Mouse (Mus musculus) mouse trophoblast stem cell (cell line): ENCODE results near the gene Rassf3.

Experiments used
- in situ Hi-C, 2 experiments: fragments of 300-500 bp; cut with MseI, MboI; formaldehyde crosslinking; loops; 2 replicates in 1 of 2; 3 replicates in 1 of 2; pipeline ENCODE4 v1.15.1; 2025

The Rassf3 gene

DNA sequence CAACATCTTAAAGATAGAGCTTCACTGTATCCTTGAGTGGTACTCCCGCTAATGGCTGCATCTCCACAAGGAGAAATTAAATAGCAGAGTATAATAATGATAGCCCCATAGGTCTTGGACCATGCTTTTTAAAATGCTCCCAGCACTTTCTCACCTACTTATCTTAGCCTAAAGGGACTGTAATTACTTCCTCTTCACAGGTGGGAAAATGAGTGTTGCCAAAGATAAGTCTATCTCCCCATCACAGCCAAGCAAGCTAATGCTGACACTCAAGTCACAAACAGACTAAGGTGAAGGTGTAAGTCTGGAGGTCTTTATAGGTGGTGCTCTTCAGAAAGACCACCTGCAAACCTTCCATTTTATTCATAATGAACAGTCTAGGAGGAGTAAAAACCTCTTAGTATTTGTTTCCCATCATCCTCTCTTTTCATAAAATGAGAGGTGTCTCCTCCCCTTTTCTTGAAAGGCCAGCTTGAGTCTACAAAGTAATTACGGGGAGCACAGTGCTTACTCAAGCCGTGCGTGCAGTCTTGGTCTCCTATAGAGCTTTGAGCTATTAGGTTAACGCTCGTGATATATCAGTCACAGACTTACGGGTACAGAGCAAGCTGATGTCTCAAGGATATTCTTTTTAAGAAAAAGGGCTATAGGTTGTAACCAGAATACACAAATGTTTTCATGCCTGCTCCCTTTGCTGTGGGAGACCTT is 16.6 kb upstream of the Rassf3 start:
- in situ Hi-C loops, result no loop called here

DNA sequence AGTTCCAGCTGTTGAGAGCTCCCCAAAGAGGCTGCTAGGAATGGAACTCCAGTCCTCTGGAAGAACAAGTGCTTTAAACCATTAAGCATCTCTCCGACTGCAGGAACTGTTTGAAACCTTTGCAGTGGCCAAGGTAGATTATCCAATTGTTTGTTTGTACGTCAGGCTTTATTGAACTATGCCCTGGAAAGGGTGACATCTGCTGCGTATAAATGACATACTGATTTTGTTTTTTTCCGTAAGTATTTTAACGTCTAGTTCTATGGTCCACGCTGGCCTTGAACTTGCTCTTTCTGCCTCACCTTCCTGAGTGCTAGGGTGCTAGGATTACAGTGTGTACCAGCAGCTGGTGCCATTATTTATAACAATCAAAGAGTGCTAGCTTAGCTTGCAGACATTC is 13.8 kb upstream of the Rassf3 start:
- in situ Hi-C loops, result no loop called here

DNA sequence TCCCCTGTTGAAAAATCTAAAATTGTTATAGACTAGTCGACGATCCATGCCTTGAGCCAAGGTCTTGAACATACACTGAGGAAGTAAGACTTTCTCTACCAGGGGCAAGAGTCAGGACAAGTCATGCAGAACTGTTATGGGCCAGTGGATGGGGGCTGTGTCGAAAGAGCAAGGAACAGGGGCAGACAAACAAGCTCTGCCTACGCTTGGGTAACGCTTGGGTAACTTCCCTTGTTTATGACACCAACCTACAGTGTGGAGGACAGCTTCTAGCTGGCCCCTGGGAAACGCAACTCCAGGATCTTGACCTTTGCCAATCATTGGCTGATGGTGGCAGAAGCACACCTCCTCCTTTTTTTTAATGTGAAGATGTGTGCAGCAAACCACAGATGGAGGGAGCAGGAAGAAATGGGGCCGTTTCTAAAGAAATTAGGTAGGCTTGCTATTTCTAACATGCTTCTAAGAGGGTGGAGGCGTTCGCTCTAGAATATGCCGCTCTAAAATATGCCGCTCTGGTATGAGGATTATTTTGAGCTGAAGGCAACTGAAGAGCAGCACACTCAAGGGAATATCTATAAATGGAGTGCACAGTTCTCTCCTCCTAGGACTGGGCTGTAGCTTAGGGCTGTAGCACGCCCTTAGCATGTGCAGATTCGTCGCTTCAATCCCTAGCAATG is 12.6 kb upstream of the Rassf3 start:
- in situ Hi-C loops, result no loop called here

DNA sequence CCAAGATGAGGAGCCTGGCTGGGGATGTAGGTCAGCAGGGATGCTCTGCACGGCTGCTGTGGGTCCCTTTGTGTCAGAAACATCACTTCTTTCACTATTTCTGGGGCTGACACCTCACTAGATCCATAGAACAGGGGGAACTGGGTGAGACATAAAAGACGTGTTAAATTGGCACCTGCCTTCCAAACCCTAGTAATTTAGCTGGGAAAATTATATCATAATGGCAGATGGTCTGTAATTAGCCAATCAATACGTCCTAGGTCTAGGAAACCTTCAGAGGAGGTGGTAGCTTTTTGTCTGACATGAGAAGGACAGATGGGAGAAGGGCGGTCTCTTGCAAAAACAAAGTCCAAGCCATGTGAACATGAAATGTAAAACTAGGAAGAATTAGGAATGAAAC is 11.6 kb upstream of the Rassf3 start:
- in situ Hi-C loops, result no loop called here

DNA sequence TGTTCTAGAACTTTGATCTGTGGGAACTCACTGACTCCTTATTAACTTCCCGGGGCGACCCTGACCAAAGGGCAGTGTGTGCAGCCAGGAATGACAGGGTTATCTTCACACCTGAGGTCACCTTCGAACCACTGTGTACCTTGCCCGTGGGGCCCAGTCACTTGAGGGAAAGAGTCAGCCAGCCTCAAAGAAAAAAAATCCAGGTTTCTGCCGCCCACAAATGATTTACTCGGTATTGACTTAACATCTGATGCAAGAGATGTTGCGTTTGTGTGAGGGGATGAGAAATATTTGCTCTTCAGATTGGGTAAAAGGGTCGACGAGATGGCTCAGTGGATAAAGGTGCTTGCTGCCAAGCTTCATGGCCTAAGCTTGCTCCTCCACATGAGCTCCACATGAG is 10.2 kb upstream of the Rassf3 start:
- in situ Hi-C loops, result no loop called here

DNA sequence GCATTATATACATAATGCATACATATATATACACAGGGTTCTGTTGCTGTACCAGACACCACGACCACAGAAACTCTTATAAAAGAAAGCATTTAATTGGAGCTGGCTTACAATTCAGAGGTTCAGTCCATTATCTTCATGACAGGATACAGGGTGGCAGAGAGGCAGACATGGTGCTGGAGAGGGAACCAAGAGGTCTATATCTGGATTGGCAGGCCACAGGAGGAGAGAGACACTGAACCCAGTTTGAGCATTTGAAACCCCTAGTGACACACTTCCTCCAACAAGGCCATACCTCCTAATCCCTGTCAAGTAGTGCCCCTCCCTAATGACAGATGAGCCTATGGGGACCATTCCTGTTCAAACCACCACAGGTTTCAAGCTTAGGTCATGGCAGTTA is 7.2 kb upstream of the Rassf3 start:
- in situ Hi-C loops, result no loop called here

DNA sequence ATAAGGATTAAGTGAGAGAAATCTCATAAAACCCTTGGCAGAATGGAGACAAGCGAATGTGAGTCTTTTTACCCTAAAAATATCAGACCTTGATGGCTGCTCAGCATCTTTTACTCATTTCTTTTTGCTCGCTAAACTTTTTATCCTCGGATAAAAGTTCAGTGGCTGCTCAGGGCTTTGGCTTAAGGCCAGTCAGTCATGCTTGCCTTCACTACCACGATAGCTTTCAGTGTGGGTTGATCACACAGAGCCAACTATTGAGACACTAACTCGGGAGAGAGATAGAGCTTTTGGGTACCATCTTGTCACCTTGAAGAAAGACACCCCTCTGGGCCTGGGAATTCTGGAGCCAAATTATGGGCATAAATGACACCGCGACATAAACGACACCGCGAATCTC is 5.0 kb upstream of the Rassf3 start:
- in situ Hi-C loops, result no loop called here

DNA sequence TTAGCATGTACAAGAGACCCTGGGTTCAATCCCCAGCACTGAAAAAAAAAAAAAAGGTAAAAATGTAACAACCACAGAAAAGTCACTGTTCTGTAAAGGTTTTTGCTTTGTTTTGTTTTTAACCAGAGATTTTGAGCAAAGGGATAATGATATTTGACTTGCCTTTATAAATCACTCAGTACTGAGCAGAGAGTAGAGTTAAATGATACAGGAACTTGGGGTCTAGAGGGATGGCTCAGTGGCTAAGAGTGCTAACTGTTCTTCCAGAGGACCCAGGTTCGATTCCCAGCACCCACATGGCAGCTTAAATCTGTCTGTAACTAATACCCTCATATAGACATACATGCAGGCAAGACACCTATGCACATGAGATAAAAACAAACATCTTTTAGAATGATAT is 3.8 kb upstream of the Rassf3 start:
- in situ Hi-C loops, result no loop called here

DNA sequence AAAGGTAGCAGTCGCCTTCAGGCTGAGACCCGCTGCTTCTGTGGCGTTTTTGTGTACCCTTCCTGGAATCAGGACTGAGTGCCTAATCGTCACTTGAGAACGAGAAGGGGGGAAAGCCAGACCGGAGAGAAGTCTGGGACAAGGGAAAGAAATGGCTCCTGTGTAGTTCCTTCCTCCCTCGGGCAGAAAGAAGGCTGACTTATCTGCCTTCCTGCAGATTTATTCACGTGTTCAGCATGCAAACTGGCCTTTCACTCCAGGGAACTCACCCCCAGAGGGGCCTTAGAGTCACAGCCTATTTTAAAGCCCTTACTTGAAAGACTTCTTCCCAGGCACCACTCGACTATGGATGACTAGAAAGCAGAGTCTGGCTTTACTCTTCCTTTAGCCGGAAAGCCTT is 1.3 kb upstream of the Rassf3 start:
- in situ Hi-C loops, result no loop called here

DNA sequence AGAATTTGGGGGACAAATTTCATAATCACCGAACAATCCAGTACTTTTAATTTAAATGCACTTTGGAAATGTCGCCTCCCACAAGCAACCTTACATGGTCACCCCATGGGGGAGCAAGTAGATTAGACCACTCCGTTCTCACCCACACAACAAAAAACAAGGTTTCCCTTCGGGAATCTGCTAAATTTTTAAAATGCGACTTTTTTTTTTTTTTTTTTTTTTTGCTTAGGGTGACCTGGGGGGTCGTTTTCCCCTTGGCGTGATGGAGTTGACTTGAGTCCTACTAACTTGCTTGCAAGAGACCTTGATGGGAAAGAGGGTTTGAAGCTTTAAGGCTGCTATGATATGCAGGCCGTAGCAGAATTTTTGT is 806 bp upstream of the Rassf3 start:
- in situ Hi-C loops, result no loop called here

DNA sequence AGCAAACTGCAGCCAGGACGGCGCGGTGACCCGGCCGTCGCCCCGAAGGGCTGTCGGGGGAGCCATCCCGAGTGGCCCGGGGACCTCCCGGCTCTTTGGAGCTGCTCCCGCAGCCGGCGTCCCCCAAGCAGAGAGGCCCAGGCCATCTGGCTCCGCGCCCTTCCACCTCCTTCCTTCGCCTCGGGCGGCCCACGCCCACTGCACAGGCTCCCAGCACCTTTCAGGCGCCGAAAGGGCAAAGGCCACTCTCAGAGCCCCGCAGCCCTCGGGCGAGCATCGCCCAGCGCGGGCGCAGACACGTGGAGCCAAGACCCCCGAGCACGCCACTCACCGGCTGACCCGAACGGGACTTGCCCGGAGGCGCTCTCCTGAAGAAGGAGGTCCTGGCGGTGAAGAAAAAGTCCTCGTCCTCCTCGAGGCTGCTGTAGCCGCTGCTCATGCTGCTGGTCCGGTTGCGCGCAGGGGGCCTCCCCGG is 438 bp downstream of the Rassf3 start:
- in situ Hi-C loops, result no loop called here

DNA sequence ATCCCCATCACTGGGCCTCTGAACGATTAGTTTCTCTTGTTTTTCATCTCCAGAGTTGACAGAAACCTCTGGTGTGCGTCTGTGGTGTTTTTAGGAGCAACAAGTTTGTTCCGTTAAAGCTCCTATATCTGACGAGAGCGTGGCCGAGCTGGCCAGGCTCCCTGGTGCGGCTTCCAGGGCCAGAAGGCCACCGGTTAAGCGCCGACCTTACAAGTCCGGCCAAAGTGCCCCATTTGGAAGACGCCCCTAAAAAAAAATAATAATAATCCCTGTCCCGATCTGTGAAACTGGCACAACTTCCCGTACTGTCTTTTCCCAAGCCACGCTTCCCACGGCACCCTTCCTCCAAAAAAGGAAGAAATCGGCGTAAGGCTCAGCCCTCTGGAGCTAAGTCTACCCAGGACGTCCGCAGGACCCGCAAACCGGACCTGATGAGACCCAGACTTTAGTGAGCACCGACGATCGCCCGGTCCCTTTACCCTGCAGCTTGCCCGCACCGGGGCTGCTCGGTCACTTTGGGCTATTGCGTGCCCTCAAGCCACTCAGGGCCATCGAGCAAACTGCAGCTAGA is 961 bp downstream of the Rassf3 start:
- in situ Hi-C loops, result no loop called here

DNA sequence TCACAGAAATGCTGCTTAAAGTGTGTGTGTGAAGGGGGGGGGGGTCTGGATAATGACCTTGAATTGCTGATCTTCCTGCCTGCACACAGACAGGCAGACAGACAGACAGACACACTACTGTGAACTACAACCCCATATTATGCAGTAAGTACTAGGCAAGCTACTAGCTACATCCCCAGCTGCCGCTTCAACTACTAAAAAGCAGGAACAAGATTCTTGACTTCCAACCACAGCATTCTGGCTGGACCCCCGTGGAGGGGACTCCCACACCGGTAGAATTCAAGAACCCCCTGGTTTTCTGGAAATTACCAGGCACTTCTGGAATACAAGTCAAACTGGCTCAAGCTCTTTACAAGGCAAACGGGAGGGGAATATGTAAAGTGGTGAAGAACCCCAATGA is 1.9 kb downstream of the Rassf3 start:
- in situ Hi-C loops, result no loop called here

DNA sequence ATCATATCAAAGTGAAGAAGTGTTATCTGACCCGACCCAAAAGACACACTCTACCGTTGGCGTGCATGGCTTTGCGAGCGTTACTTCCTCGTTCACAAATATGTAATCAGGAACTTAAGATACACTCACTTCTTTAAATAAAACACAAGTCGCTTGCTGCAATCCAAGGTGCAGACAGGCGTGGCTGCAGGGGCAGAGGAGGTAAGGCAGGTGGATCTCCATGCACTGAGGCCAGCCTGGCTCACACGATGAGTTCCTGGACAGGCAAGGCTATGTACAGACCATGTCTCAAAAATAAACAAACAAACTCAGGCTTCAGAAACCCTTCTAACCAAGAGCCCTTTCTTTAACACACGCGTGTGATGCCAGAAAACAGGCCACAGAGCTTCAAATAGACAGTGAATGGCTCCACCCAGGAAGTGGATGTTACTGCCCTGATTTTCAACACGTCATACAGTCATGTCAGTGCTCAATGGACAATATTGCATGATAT is 2.4 kb downstream of the Rassf3 start:
- in situ Hi-C loops, result no loop called here

DNA sequence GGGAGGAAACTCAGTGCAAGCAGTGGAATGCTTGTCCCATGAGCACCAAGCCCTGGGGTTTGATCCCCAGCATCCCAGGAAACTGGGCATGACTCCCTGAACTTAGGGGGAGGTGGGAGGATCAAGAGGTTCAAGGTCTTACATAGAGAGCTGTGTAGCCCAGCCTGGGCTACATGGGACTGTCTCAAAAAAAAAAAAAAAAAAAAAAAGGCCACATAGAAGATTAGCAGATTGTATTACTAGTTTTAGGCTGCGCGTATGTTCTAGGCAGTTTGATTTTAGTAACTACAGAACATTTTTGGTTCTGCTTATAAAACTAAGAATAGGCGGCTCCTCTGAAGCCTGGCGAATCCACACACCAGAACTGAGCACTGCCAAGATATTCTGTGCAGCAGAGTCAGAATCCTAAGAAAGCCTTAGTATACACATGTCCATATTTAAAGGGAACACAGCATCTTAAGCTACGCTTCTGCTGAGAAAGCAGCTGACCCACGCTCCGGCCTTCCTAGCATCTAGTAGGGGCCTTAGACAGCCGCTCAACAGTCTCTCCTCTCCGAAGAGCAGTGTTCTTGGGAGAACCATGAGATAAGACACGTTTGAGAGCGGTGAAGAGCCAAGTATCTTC is 3.4 kb downstream of the Rassf3 start:
- in situ Hi-C loops, result no loop called here

DNA sequence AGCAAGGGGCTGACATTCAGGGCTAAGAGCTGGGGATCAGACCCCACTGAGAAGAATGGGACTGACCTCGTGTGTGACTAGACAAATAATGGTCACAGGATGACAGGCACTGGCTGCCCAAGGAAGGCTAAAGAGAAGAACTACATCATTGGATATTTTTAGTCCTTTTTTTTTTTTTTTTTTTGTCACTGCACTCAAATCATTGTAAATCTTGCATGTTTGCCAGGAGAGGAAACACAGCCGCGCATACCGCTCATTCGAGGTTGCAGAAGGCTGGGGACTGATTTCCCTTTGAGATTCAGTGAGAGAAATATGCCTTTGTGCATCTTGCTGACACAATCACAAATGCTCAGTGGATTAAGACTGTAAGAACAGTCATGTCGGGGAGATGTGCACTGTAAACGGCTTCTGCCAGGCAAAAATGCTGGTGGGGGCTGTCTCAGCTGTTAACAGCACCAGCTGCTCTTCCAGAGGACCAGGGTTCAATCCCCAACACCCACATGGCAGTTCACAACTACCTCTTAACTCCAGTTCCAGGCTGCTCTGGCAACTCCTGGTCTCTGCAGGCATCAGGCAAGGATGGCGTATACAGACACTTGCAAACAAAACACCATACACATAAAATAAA is 4.5 kb downstream of the Rassf3 start:
- in situ Hi-C loops, result no loop called here

DNA sequence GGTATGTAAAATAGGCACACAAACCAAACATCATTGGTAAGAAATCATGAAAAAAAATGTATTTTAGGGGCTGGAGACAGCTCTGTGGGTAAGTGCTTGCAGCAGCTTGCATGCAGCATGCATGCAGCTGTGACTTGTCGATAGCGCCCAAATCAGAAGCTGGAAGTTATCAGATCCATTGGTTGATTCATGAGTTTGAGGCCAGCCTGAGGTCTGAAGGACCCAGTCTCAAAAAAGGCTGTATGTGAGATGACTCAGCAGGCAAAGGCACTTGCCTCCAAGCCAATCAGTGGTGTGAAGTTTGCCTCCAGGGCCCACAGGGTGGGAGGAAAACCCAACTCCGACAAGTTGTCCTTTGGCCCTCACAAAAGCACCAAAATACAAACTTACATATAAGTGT is 6.5 kb downstream of the Rassf3 start:
- in situ Hi-C loops, result loop anchor here in 1 of 2 experiments (5.0 kb wide), 1 partner anchor 43 kb away; no protein-coding TSS in a partner anchor

DNA sequence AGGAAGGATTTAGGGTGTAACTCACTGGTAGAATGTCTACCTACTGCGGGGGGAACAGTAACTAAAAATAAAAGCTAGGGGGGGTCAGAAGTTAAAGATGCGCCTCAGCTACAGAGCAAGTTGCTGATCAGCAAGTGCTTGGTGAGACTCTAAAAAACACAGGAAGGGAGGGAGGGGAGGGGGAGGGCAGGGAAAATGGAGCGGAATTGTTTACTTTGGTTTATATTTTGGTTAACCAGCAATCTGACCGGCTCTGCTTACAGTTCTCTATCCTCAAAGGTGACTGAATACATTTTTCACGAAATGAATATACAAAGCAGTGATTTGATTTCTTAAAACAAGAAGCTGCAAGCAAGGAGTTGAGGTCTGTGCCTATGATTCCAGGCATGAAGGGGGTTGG is 7.2 kb downstream of the Rassf3 start:
- in situ Hi-C loops, result loop anchor here in 1 of 2 experiments (5.0 kb wide), 1 partner anchor 43 kb away; no protein-coding TSS in a partner anchor

DNA sequence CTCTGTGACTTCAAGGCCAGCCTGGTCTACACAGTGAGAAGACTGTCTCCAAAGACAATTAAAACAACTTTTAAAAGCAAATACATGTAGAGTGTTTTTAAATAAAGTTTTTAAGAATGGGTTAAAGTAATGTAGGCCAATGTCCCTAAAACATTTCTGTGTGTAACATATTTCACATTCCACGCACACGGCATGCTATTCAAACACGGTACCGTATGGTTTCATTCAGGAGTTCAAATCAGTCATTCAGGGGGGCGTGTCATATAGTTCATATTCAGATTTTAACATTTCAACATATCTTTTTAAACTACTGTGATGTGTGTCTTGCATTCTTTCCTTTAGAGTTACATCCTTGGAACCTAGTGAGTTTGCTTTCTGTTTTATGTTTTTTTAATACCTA is 7.9 kb downstream of the Rassf3 start:
- in situ Hi-C loops, result loop anchor here in 1 of 2 experiments (5.0 kb wide), 1 partner anchor 44 kb away; no protein-coding TSS in a partner anchor

DNA sequence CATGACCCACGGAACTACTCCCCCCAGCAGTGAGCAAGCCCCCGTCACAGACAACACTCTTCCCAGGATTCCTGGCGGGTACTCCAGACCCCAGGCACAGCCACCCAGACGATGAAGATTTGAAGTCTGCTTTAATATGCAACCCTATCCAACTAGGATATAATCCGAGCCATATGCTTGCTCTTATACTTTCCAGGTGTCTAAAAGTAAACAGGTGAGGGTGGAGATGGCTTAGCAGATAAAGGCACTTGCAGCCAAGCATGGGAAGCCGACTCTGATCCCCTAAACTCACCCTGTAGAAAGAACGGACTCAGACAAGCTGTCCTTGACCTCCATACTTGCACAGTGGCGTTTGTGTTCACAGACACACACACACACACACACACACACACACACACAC is 8.4 kb downstream of the Rassf3 start:
- in situ Hi-C loops, result loop anchor here in 1 of 2 experiments (5.0 kb wide), 1 partner anchor 45 kb away; no protein-coding TSS in a partner anchor

DNA sequence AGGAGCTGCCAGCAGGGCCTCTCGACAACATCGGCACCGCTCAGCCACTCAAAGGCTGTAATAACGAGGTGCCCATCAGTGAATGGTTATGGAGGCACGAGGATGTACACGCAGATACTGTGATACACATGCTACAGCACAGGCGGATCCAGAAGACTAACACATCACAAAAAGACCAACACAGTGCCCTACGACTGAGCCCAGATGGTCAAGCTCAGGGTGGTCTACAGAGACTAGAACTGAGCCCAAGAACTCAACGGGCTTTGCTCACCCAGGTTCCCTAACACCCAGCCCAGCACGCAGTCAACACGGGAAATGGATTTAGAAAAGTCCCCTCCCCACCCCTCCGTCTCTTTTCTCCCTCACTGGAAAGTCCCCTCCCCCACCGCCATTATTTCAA is 9.1 kb downstream of the Rassf3 start:
- in situ Hi-C loops, result loop anchor here in 1 of 2 experiments (5.0 kb wide), 1 partner anchor 45 kb away; no protein-coding TSS in a partner anchor

DNA sequence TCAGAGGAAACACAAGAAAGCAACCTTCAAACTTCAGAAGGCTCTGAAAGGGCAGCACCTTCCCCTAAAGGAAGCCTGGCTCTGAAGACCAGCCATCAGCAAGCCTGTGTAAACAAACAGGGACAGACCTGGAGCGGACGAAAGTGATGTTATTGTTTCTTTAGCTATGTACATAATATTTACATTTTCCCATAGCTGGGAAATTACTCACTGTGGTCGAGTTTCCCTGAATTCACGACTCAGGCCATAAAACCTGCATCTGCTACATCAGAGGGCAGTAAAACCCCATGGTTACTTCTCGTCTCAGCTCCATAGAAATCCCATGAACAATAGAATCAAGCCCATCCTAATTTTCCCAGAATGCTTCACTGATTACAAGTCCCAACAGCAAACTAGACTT is 11.1 kb downstream of the Rassf3 start:
- in situ Hi-C loops, result loop anchor here in 1 of 2 experiments (5.0 kb wide), 1 partner anchor 47 kb away; no protein-coding TSS in a partner anchor
